Mouse (Mus musculus): ENCODE measurements at regions not wholly inside any gene's neighbourhood (a gene's known extent, or its start where the extent isn't known, plus 50 kb on each side); places are given as distances from the start of the nearest gene placed in this dataset.

GRCm38 (mm10) chr15:68759948-68760347, 2259.2 kb upstream of the Lrrc6 start:
- H3K36me3 ChIP-seq (ENCODE audit: insufficient read depth), result no peaks in the 10 kb centered on the region
- ATAC-seq (no peak), DNase-seq (no peak)
- no peak overlapping the region for H3K4me2 ChIP-seq (ENCODE audit: low read depth)
- H3K4me3 ChIP-seq (ENCODE audit: low read depth, low read length), result no peak overlapping the region
- WGBS, result 92% methylated on average over 1 of the region's 1 CpGs
- no peak overlapping the region for H3K9ac ChIP-seq
- H3K4me1 ChIP-seq (ENCODE audit: insufficient read depth), result no peaks in the 10 kb centered on the region
- TF ChIP-seq CTCF (IDR thresholded peaks at IDR 0.05; ENCODE audit: low read depth), result no peak
- no peaks in the 10 kb centered on the region for H3K9me3 ChIP-seq (ENCODE audit: low read length)
- no peaks in the 10 kb centered on the region for H3K27me3 ChIP-seq (ENCODE audit: insufficient read depth, low read length)
- H3K27ac ChIP-seq (ENCODE audit: low read depth, low read length), result no peak overlapping the region

GRCm38 (mm10) chr15:68755255-68755654, 2254.5 kb upstream of the Lrrc6 start:
- no peak for TF ChIP-seq CTCF (IDR thresholded peaks at IDR 0.05; ENCODE audit: low read depth)
- H3K9ac ChIP-seq, result no peak overlapping the region
- H3K4me2 ChIP-seq (ENCODE audit: low read depth), result no peak overlapping the region
- no peaks in the 10 kb centered on the region for H3K9me3 ChIP-seq (ENCODE audit: low read length)
- H3K36me3 ChIP-seq (ENCODE audit: insufficient read depth), result no peaks in the 10 kb centered on the region
- no peaks in the 10 kb centered on the region for H3K27me3 ChIP-seq (ENCODE audit: insufficient read depth, low read length)
- DNase-seq (no peak), ATAC-seq (peak; percentile 49)
- H3K4me3 ChIP-seq (ENCODE audit: low read depth, low read length), result no peak overlapping the region
- H3K27ac ChIP-seq (ENCODE audit: low read depth, low read length), result no peak overlapping the region
- 95% methylated on average over 1 of the region's 1 CpGs for WGBS
- H3K4me1 ChIP-seq (ENCODE audit: insufficient read depth), result no peaks in the 10 kb centered on the region

DNA sequence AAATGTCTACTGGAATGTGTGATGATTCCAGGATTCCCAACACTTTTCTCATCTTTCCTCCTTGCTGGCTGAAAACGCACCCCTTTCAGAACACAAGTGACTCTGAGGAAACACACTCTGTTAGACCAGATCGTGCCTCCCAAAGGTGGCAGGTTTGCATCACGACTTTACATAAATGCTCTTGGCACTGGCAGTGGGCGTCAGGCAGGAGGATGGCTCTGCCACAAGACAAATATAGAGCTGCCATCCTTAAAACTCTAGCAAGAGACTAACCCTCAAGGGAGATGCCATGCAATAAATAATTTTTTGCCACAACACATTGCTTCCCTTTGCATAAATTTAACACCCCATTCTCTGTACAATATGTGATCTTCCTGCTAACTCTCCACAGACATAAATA, 2254.1 kb upstream of the Lrrc6 start:
- Histone ChIP-seq H3K4me3 (ENCODE audit: low read depth, low read length) (no peak overlapping the region), H3K27me3 (ENCODE audit: insufficient read depth, low read length) (no peaks in the 10 kb centered on the region), H3K9me3 (ENCODE audit: low read length) (no peaks in the 10 kb centered on the region), H3K27ac (ENCODE audit: low read depth, low read length) (no peak overlapping the region), H3K4me2 (ENCODE audit: low read depth) (no peak overlapping the region), H3K4me1 (ENCODE audit: insufficient read depth) (no peaks in the 10 kb centered on the region), H3K36me3 (ENCODE audit: insufficient read depth) (no peaks in the 10 kb centered on the region), H3K9ac (no peak overlapping the region)
- peak; percentile 90 for ATAC-seq
- no peak for TF ChIP-seq CTCF (IDR thresholded peaks at IDR 0.05; ENCODE audit: low read depth)
- WGBS, result 61% methylated on average over 4 of the region's 4 CpGs
- peak; percentile 58 for DNase-seq

GRCm38 (mm10) chr15:68739344-68739743, 2238.6 kb upstream of the Lrrc6 start:
- no peak for DNase-seq

GRCm38 (mm10) chr15:68721250-68721649, 2220.5 kb upstream of the Lrrc6 start:
- WGBS, result 44% methylated on average over 5 of the region's 5 CpGs
- TF ChIP-seq CTCF (IDR thresholded peaks at IDR 0.05; ENCODE audit: low read depth), result no peak
- Histone ChIP-seq H3K4me3 (ENCODE audit: low read depth, low read length) (no peak overlapping the region), H3K4me2 (ENCODE audit: low read depth) (no peak overlapping the region), H3K9ac (no peak overlapping the region), H3K27ac (ENCODE audit: low read depth, low read length) (no peak overlapping the region), H3K4me1 (ENCODE audit: insufficient read depth) (no peaks in the 10 kb centered on the region), H3K27me3 (ENCODE audit: insufficient read depth, low read length) (no peaks in the 10 kb centered on the region), H3K36me3 (ENCODE audit: insufficient read depth) (no peaks in the 10 kb centered on the region), H3K9me3 (ENCODE audit: low read length) (no peaks in the 10 kb centered on the region)
- ATAC-seq (no peak), DNase-seq (no peak)

More at GRCm38 (mm10) chr15:68739344-68739743, 2238.6 kb upstream of the Lrrc6 start:
- no peak overlapping the region for H3K9ac ChIP-seq
- no peaks in the 10 kb centered on the region for H3K27me3 ChIP-seq (ENCODE audit: insufficient read depth, low read length)
- TF ChIP-seq CTCF (IDR thresholded peaks at IDR 0.05; ENCODE audit: low read depth), result no peak
- ATAC-seq, result peak; percentile 58
- H3K9me3 ChIP-seq (ENCODE audit: low read length), result no peaks in the 10 kb centered on the region
- no peak overlapping the region for H3K4me3 ChIP-seq (ENCODE audit: low read depth, low read length)
- H3K4me2 ChIP-seq (ENCODE audit: low read depth), result no peak overlapping the region
- 84% methylated on average over 7 of the region's 7 CpGs for WGBS
- H3K4me1 ChIP-seq (ENCODE audit: insufficient read depth), result no peaks in the 10 kb centered on the region; the same call in 1 of the 2 replicates
- H3K27ac ChIP-seq (ENCODE audit: low read depth, low read length), result no peak overlapping the region
- H3K36me3 ChIP-seq (ENCODE audit: insufficient read depth), result no peaks in the 10 kb centered on the region

DNA sequence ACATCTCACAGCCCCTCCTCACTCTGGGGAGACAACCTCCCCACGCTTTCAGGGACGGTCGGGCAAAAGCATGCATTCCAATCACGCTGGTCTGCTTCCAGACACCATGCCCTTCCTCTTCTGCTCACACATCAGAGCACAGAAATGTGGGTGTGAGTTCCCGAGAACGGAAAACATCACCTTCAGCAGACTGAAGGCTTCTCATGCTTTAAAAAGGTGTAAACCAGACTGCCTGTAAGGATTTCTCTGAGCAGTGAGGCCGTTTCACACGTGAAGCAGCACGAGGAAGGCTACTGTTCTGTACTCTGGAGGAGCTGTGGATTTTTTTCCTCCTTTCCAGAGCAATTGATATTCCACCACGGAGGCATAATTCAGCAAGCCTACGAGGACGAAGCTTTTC, 2218.8 kb upstream of the Lrrc6 start:
- ATAC-seq (peak; percentile 51), DNase-seq (peak; percentile 31)
- Histone ChIP-seq H3K9me3 (ENCODE audit: low read length) (no peaks in the 10 kb centered on the region), H3K27me3 (ENCODE audit: insufficient read depth, low read length) (no peaks in the 10 kb centered on the region), H3K36me3 (ENCODE audit: insufficient read depth) (no peaks in the 10 kb centered on the region), H3K4me1 (ENCODE audit: insufficient read depth) (no peaks in the 10 kb centered on the region), H3K4me2 (ENCODE audit: low read depth) (no peak overlapping the region), H3K4me3 (ENCODE audit: low read depth, low read length) (no peak overlapping the region), H3K9ac (no peak overlapping the region), H3K27ac (ENCODE audit: low read depth, low read length) (no peak overlapping the region)
- TF ChIP-seq CTCF (IDR thresholded peaks at IDR 0.05; ENCODE audit: low read depth), result no peak
- 75% methylated on average over 12 of the region's 12 CpGs for WGBS

DNA sequence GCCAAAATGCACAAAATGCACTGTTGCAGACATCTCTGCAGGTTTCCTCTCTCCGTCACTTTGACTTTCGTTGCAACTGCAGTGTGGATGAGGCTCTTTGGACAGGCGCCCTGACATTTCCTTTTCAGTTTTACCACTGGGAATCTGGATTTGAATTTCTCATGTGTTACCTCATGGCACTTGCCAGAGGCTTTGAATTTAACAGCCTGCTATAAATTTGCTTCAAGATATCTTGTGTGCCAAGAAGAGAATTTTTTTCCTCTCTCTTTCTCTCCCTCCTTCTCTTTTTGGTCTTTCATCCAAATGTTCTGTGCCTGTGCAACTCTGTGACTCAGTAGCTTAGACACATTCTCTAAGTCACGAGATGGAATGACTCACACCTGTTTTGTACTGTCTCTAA, 2213.6 kb upstream of the Lrrc6 start:
- Histone ChIP-seq H3K9ac (no peak overlapping the region), H3K27me3 (ENCODE audit: insufficient read depth, low read length) (no peaks in the 10 kb centered on the region), H3K36me3 (ENCODE audit: insufficient read depth) (no peaks in the 10 kb centered on the region), H3K4me3 (ENCODE audit: low read depth, low read length) (no peak overlapping the region), H3K4me1 (ENCODE audit: insufficient read depth) (no peaks in the 10 kb centered on the region), H3K9me3 (ENCODE audit: low read length) (no peaks in the 10 kb centered on the region), H3K4me2 (ENCODE audit: low read depth) (no peak overlapping the region), H3K27ac (ENCODE audit: low read depth, low read length) (0 out of 2 replicates have a peak overlapping the region, but pooled peaks have one; percentile 50)
- 71% methylated on average over 4 of the region's 4 CpGs for whole genome bisulfite sequencing
- DNase-seq, result peak; percentile 59
- TF ChIP-seq CTCF (IDR thresholded peaks at IDR 0.05; ENCODE audit: low read depth), result no peak
- peak; percentile 67 for ATAC-seq

GRCm38 (mm10) chr15:68707306-68707705, 2206.6 kb upstream of the Lrrc6 start:
- Histone ChIP-seq H3K27me3 (ENCODE audit: insufficient read depth, low read length) (no peaks in the 10 kb centered on the region), H3K4me2 (ENCODE audit: low read depth) (no peak overlapping the region), H3K36me3 (ENCODE audit: insufficient read depth) (no peaks in the 10 kb centered on the region), H3K4me1 (ENCODE audit: insufficient read depth) (no peaks in the 10 kb centered on the region), H3K9me3 (ENCODE audit: low read length) (no peaks in the 10 kb centered on the region), H3K27ac (ENCODE audit: low read depth, low read length) (no peak overlapping the region), H3K9ac (no peak overlapping the region), H3K4me3 (ENCODE audit: low read depth, low read length) (no peak overlapping the region)
- ATAC-seq (peak; percentile 88), DNase-seq (no peak)
- 47% methylated on average over 3 of the region's 3 CpGs for WGBS
- no peak for TF ChIP-seq CTCF (IDR thresholded peaks at IDR 0.05; ENCODE audit: low read depth)
